Mouse (Mus musculus) urinary bladder, postnatal 4 days (tissue): ENCODE measurements at regions not wholly inside any gene's neighbourhood (a gene's known extent, or its start where the extent isn't known, plus 50 kb on each side); places are given as distances from the start of the nearest gene placed in this dataset.

Source experiments
- DNase-seq, 2 experiments: peaks; one replicate each; pipeline ENCODE4 v3.0.0; 2021 to 2022; ENCODE audit warnings: low spot score in 2 of 2

DNA sequence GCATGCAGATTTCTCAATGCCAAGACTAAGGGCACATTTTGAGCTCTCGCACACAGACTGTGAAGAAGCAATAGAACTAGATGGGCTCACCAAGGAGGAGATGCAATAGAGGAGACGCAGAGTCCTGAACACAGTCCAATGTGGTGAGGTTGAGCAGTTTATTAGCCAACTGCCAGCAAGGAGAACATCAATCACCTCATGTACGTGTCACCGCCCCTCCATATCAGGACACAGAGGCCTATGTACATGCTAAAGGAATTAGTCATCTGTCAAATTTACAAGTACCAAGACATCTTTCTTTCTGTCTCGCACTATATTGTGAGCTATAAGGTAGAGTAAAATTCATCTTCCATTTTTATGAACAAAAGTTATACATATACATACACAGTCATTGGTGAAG lies 1228.9 kb downstream of the Gsdmc2 start:
- DNase-seq = no peak

DNA sequence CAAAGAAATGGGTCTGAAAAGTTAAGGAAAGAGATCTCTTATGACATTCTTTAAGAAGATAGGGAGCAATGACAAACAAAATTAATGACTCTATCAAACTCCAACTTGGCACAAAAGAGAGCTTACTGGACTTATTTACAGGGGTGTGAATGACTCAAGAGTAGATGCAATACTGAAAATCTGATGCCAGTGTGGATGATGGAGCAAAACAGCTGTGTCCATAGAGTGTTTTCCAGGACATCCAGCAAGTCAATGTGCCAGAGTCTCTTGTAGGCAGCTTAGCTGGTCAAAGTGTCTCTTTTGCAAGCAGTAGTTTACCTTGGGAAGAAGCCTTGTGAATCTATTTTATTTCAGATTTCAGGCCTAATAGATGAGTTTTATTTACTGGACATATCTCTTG lies 1248.2 kb downstream of the Gsdmc2 start:
- DNase-seq = no peak

DNA sequence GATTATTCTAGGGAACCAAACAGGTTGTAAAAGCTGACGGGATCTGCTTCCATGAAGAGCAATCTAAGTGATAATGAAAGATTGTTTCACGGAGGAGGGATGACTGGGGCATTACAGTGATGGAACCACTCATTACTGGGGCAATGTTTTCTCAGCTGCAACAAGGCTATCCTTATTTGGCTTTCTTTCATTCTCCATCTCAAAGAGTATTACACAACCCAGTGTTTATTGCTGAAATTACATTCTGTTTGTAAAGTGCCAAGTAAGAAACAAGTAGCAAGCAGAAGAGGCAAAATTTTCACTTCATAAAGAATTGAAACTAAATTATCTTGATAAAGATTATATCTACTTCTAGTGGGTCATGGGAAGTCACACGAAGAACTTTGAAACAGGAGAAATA lies 1256.4 kb downstream of the Gsdmc2 start:
- DNase-seq = no peak

DNA sequence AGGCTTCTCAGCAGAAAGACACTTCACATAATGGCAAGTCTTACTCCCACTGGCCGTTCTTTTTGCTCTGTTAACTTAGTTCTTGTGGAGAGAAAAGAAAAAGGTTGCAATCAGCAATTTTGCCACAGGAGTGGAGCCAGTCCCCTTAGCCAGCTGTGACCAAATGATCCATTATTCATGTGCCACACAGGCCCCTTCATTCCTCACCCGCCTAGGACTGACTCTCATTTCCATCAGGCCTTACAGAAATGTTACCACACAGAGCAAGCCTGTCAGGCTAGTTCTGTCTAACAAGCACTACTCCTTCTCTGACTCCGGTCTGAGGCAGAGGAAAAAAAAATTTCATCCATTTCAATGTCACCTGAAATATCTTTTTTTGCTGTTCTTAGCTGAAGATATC lies 1266.2 kb downstream of the Gsdmc2 start:
- DNase-seq = no peak

DNA sequence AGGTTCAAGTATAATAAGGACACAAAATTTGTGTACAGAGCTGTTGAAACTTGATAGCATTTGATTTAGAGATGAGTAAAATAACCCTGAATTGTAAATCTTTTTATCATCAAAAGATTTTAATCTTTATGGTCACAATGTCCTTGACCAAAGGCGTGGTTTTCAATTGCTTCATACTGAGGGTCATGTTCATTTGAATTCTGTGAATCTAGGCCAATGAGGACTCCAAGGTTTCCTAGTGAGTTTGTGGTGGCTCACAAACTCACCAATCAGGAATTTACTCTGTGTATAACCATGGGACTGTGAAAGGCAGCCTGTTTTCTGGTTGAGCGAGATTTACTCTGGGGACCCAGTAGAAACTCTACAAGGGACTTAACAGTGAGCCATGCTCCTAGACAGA lies 1269.2 kb downstream of the Gsdmc2 start:
- no peak for DNase-seq

DNA sequence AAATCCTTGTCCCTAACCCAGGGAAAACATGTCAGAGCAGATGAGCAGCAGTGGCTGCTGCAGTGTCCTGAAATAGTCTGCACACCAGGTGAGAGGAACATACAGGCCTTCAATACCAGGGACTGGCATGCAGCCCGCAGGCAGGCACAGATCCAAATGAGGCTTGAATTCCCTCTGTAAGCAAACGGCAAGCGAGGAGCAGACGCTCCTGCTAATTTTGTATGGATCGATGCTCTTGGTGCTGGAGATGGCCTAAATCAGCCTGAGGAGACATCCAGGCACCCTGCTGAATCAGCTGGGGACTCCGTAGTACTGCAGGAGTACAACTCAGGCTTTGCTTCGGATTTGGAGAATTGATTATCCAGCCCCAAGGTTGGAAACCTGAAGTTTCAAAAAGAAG lies 1273.2 kb downstream of the Gsdmc2 start:
- no peak for DNase-seq

DNA sequence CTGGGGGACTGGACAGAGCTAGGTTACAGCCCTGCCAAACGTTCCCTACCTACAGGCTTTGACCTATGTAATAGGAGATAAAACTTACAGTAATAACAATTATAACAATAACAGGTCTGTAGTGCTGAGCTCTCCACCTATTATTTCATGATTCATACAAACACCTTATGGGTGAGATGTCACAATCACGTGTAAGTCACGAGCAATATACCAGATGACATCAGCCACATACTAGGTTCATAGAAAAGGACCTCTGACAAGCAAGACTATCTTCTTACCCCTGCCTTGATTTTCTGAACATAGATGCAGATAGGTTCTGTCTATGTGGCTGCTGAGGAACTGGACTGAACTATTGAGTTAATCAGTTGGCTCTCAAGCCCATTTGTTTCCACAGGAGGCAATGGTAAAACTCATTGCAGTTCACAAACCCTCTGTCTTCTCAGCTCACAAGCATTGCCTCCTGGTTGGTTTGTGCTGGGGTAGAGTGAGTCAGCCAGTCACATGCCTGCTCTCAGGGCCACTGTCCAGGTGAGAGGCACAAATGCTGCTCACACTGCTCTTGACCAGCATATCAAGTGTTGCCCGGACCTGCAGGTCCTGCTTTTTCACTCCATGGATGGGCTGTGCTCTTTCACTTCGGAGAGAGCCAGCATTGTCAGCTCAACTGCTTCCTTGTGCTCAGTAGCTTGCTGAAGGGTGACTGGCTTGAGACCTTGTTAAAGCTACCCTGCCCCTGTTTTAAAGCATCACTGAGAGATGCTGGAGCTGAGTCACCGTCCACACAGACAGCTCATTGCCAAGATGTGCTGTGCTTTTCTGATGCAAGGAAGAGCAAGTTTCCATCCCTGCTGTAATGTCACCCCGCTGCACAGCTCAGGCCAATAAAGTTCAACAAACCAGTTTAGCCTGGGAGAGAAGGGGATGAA lies 1275.9 kb downstream of the Gsdmc2 start:
- DNase-seq = no peak

DNA sequence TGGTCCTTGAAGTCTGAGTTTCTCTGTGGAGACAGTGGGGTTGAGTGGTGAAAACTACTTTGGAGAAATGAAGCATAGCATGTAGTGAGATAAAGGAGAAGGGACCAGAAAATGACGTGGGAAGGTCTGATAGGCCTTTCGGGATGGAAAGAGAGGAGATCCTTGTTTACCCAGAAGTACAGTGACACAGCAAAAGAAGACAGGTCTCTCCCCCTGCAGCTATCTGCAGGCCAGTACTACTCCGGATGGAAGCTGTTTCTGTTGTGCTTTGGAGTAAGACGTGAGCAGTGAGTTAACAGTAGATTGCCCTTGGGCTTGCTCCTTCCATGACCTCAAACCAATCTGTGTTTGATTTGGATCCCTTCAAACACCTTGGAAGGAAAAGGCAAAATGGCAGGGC lies 1277.5 kb downstream of the Gsdmc2 start:
- DNase-seq = no peak

DNA sequence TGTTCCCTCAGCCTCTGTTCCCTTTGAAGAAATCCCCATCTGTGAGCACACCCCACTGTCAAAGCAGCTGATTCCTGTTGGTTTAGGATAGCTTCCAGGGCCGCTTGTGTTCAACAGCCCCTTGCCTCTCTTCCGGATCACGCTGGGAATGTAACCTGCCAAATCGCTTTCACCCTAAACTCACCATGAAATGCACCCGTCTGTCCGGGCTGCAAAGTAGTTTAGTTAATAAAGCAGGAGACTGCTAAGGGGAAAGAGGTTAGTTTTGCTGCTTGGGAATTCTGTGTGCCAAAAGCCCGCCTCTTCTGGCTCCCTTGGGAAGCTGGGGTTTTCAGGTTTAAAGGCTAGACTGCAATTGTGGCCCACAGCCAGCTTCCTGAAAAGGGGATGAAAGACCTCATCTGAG lies 1278.9 kb downstream of the Gsdmc2 start:
- DNase-seq = peak; percentile 19 to 58

DNA sequence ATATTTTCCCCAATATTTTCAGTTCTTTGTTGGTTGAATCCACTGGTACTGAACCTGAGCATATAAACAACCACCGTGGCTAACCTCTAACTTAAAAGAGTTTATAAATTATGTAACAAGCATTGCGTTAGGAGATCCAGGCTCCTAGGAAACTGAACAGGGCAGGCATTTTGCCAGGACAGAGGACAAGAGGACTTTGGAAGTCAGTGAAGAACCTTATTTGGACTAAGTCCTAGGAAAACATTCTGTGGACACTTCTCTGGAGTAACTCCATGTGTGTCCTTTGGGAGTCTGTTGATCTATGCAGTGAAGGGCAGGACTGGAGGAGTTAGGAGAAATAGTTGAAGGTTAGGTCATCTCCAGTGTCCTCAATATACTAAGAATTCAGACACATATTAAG lies 1311.7 kb downstream of the Gsdmc2 start:
- no peak for DNase-seq

DNA sequence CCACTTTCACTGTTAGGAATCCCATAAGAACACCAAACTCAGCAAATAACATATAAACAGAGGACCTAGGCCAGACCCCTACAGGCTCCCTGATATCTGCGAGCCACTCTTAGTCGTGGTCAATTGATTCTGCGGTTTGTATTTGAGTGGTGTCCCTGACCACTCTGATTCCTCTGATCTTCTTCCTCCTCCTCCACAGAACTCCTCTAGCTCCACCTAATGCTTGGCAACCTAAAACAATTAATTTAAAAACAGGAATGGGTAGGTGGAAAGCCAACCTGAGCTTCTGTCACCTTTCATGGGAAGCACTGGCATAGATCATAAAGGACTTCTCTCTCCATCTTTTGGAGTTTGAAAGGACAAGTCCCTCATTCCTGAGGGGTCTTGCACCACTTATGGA lies 1316.0 kb downstream of the Gsdmc2 start:
- no peak for DNase-seq

DNA sequence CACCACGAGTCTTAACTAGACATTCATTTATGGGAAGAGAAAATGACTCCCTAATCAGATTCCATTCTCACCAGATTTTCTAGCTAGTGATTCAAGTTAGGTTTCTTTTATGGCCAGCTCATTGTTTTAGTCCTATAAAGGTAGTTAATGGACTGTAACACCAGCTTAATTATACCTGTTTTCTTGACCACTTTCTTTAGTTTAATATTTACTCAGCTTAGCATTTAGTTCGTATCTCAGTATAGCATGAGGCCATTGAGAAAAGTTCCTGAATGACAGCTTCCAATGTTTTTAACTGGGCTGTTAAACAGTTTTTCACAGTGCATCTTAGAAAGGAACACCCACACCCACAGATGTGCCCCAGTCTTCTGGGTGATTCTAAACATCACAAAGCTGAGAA lies 1320.3 kb downstream of the Gsdmc2 start:
- no peak for DNase-seq

DNA sequence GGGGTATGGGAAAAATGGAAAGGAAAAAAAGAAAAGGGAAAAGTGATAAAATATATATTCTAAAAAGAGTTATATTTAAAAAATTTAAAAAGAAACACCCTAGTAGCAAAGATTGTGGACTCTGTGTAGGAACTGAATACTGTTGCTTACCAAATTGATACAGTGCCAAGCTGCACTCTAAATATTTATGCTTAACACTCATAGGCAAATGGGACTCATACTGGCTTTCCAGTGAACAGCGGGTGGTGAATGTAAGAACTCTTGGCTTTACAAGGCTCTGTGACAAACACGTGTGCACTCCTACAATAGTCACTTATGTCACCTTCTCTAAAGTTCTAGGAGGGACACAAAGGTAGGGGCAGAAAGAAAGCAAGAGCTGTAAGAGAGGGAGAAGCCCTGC lies 1320.8 kb downstream of the Gsdmc2 start:
- no peak for DNase-seq

DNA sequence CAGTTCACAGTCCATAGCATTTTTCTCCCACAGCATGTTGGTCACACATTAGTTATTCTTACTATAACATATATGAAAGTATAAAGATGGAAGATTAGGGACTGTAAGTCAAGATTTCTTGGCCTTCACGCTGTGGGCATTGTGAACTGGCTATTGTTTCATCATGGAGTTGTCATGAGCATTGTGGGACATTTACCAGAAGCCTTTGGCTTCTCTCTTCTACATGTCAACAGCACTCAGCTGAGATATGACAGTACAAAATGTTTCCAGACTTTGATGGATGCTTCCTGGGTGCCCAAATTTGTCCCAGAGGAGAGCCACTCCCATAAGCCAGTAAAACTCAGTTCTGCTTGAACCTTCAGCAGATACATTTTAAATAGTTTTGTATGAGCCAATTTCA lies 1331.5 kb downstream of the Gsdmc2 start:
- DNase-seq = no peak

DNA sequence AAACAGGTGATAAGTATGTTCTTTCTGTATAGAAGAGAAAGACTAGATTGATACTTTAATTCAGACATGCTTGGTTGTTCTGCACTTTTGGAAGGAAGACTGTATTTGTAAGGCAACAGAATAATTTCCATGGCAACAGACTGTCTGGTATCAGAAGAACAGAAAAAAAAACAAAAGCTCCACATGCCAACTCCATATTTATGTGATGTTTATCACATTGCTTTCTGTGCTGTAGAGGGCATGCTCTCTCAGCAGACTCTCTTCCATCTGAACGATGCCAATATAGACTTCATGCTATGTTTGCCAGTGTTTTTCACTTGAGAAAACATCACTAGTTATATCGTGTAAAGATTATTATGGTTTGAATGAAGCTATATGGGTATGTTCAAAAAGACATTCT lies 1333.5 kb downstream of the Gsdmc2 start:
- no peak for DNase-seq

DNA sequence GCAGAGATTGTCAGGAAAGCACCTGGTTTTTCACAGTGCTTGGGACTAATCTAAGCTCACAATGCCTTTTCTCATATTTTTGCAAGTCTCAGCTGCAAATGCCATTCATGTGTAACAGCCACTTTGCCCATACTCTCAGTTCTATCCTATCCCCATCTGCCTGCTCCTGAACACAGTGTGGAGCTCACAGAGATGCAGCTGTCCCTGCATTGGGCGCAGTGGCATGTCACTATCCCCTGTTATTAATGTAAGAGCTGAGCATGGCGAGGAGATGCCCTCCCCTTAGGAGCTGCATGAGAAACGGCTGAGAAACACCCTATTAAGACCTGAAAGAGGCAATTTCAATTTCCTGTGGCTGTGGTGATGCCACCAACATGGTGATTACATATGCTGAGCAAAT lies 1341.1 kb downstream of the Gsdmc2 start:
- no peak for DNase-seq

DNA sequence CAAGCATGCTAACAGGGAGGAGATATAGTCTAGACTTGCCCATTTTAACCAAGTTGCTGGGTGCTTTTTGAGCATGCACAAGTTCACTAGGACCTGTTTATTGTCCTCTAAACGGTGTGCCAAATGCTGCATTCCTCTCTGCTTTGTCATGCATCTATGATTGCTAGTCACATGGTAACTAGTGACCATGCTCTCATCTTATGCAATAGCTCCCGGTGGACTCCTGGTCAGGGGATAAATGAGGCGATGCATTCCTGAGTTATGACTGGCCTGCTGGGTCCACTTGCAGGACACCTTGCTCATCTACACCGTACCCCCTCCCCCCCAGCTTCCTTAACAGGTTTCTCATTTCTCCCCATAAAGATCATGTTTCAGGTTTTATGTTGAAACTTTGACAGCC lies 1344.0 kb downstream of the Gsdmc2 start:
- DNase-seq = peak in 1 of 2 experiments; percentile 20

DNA sequence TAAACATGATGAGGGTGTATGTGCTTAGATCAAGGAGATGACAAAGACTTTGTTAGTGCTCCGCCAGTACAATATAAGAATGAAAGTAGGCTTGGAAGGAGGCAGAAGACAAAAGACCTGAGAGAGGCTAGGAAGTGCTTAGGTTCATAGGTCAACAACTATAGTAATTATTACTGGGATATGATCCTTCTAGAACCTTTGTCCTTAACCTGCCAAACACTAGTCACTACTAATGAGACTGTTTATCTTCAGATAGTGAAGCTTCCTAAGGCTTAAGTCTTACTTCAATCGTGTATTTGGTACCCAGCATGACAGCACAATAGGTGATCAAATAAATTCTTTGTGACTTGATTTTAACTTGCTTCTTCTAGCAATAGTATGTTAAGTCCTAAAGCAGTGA lies 1344.5 kb downstream of the Gsdmc2 start:
- no peak for DNase-seq

DNA sequence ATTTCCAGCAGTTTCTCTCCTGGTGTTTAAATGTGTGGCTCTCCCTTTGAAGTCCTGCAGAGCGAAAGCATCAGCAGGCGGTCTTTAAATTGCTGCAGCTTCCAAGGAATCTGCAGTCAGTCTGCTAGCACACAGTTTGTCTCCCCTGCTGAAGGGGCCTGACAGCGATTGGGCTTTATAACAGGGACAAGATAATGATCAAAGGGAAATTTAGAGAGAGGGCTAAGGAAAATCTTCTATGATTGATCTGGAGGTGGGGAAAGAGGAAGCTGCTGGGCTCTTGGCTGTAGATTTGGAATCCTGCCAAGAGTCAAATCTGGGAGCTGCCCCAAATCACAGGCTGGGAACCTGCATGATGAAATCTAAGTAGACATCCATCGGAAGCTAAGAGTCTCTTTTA lies 1348.8 kb downstream of the Gsdmc2 start:
- DNase-seq = no peak

DNA sequence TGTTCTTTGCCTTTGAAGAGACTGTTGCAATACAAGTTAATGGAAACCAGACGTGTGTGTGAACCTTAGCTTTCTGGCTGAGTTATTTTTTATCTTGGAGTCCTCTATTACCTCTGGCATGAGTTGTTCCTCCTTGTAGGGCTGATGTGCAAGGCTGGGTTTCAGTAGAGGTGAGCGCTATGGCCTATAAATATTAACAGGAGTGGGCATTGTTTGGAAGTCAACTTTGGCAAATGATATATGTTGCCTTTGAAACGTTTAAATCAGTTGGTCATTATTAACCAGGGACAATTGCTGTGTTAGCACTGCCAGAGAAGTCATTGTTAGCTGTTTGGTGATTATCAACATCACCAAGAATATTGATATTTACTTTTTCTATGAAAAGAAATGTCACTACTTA lies 1352.6 kb downstream of the Gsdmc2 start:
- DNase-seq = no peak

DNA sequence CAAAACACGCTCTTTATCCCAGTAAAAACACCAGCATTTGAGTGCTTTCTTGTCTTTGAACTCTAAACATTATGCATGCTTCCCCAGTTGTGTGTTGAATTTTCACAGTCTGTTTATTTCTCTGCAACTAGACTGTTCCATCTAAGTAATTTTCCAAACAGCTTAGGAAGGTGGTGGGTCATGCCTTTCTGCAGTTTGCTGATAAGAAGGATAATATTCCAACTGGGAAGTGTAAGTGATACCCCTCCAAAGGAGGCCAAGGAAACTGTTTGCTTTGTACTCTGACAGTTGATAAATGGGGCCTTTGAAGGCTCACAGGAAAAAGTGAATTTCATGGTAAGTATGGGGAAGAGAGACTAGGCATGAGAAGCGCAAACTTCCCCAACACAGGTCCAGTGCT lies 1354.4 kb downstream of the Gsdmc2 start:
- DNase-seq = no peak

DNA sequence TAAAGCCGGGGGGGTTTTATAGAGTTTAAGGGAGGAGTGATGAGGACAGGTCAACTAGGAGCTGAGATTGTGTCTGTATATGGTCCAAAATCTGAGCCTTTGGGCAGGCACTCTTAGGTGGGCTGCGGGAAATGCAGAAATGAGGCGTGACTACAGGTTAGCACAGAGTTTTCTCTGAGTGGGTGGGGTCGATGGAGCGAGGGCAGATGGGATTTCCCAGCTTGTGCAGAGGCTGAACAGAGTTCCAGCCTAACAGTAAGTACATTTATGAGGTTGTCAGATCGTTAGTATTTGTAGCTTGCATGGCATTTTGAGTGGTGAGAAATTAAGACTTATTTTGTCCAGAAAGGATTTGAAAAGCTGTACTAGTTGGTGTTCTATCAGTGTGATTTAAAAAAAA lies 1358.4 kb downstream of the Gsdmc2 start:
- DNase-seq = no peak

DNA sequence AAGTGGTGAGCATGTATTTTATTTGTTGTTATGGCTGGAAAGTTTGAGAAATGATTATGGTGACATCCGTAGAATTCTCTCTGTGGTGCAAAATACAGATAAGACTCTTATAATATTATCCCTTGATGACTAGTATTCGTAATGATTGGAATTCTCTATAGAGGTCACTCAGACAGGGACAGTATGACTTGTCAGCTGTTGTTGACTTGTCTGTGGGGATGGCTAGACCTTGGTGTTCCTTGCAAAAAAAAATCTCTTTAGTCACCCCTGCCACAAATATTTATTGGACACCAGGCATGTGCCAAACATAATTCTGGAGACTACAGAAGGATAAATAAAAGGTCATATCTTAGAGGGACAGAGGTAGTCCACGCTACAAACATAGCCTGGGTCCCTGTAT lies 1360.6 kb downstream of the Gsdmc2 start:
- DNase-seq = no peak

DNA sequence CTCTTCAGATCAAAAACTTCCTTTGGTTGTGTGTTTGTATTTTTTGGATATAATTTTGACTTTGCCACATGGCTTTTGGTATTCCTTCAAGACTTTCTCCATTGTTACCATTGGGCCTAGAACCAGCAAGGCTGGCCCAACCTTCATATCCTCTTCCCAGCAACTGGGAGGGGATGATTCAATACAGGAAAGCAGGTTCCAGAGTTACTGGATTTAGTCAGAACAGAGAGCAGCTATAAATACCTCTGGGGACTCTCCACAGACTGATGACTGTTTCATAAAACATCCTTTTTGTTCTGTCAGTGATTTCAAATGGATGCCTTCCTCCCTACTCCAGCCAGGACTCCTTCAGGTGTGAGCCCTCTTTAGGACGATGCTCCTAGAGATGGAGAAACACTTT lies 1361.4 kb downstream of the Gsdmc2 start:
- DNase-seq = no peak
